Mouse (Mus musculus): ENCODE measurements around the gene Cd37.
A peak's percentile ranks its signal among the peaks of the same experiment; 100 is the strongest.

The Cd37 gene

DNA sequence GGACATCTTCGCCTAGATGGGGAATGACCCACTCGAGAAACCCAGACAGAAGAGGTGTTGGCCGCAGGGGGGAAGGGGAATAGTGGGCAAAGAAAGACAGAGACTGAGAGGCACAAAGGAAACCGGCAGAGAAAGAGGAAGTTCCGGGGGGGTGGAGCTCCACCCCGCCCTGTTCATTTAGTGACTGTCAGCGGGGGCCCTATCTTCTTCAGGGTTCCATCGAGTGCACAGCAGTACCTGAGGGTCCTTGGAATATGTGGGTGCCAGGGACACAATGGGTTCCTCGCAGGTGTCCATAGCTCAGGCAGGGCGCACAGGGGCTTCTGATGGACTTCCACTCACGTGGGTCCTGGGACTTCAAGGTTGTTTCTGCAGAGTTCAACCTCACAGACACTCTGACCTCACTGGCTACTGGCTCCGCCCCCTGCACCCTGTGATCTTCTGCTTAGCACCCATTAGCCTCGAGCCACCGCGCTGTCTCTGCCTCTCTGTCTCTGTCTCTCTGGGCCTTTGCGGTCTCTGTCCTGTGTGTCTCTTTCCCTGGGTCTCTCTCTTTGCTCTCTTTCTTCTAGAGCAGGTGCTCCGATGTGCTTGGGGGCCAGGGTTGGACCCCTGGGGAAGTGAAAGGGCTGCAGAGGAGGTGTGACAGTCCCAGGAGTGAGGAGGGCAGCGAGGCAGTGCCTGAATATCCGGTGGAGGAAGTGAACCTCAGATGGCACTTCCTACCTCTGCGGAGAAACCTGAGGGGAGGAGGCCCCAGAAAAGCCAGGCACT is at the start of gene Cd37:
Gene Cd37 (minus strand): TSS at position 393 of the 774 bp plus-strand sequence.
- no peak for DNase-seq (ENCODE audit: low spot score in 2 of 2)

DNA sequence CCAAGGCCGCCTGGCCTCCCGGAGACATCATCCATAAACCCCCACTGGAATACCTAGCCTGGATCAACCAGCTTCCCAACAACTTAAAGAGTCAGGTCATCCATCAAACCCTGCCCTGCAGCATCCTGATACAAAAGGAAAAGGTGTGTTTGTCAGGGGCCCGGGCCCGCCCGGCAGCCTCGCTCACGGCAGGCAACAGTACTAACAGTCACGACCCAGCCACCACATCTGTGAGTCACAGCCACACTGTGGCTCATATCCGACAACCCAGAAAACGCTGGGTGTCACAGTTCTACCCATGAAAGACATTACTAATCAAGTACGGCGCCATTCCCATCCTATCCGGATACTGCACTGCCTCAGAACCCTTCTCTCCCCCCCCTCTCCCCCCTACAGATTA is 47.6 kb upstream of the Cd37 start:
- no peak for DNase-seq (ENCODE audit: low spot score in 2 of 2)

DNA sequence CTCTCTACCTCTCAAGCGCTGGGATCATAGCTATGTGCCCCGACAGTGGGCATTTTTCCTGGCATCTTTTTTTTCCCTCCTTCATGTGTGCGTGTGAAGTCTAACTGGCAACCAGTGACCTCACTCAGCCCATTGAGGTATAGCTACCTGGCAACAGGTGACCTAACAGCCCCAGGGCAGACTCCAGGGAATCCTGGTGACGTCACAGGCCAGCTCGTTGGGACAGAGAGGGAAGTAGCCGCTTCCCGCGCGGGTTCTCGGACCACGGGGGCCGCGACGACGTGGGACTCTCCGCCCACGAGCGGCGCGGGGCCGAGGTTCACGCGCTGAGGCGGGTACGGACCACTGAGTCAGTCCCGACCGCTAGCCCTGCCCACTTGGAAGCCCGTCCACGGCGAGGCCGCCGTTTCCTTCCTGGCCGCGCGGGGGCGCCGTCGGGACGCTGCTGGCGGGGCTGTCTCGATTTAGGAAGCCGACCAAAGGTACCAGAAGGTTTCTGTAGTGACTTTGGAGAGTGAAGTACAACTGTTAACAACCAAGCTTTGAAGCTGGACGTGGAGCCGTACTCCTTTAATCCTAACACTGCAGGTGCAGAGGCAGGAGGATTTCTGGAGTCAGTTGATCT is 38.3 kb upstream of the Cd37 start, which contains the start of gene Slc6a21:
Gene Slc6a21 (plus strand): TSS at position 378 of the 625 bp plus-strand sequence.
- DNase-seq (ENCODE audit: low spot score in 2 of 2), result peak; percentile 67 to 82

DNA sequence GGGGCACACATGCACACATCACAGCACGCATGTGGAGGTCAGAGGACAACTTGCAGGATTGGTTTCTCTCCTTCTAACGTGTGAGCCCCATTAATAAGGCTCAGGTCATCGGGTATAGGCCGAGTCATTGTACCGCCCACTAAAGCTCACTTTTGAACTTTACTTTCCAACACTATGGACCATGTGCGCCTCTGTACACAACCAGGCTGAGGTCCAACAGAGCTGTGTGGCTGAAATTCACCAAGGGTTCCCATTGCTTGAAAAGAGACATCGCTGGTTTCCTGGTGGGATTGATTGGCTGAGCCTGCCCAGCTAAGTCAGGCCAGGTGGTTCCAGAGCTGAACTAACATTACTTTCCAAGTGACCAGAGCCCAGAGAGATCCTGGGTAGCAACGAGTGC is 34.8 kb upstream of the Cd37 start:
- no peak for DNase-seq (ENCODE audit: low spot score in 2 of 2)

DNA sequence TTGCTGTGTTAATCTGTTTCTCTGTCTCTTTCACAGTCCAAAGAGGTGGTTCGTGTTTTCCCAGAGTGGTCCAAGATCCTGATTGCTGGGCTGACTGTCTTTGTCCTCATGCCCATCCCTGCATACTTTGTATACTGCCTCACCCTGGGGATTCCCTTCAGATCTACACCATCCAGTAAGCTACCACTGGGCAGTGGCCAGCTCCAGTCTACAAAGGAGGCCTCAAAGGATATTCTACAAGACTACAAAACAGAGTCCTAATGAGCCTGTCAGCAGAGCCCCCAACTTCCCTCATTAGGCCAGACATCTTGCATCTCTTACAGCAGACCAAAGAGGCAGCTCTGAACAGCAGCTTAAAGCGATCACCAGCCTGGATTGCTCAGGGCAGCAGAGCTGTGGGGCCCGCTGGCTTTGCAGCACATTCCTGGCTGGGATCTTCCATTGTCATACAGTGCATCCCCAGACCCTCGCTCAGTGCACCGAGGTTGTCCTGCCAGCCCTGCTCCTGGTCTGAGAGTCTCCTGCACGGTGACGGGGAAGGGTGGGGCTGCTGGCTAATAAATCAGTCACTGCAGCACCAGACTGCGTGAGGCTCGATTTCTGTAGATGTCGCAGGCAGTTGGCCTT is 34.0 kb upstream of the Cd37 start:
- DNase-seq (ENCODE audit: low spot score in 2 of 2), result no peak

DNA sequence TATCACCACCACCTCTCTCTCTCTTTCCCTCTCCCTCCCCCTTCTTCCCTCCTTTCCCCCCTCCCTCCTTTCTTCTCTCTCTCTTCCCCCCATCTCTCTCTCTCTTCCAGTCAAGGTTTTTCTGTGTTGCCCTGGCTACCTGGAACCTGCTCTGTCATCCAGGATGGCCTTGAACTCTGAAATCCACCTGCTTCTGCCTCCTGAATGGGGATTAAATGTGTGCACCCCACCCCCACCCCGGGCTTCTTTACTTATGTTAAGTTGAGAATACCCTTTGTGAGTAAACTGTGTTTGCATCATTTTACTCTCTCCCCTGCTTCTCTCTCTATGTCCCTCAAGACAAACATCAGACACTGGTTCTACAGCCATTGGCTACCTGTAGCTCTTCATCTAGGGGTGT is 26.6 kb upstream of the Cd37 start:
- DNase-seq (ENCODE audit: low spot score in 2 of 2), result no peak

DNA sequence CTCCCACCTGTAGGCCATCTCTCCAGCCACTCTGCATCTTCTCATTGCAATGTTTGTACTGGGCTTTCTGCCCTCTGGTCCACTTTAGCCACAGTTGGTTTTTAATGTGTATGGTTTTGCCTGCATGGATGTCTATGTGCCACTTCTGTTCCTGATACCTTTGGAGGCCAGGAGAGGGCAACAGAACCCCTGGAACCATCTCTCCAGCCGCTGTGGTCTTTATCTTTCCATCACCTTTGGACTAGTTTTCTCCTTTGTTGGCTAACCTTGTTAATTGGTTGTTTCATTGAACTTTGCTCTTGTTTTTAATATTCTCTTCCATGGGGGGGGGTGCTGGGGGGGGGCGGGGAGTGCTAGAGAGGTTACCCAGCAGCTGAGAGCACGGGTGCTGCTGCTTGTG is 25.4 kb upstream of the Cd37 start:
- DNase-seq (ENCODE audit: low spot score in 2 of 2), result no peak

DNA sequence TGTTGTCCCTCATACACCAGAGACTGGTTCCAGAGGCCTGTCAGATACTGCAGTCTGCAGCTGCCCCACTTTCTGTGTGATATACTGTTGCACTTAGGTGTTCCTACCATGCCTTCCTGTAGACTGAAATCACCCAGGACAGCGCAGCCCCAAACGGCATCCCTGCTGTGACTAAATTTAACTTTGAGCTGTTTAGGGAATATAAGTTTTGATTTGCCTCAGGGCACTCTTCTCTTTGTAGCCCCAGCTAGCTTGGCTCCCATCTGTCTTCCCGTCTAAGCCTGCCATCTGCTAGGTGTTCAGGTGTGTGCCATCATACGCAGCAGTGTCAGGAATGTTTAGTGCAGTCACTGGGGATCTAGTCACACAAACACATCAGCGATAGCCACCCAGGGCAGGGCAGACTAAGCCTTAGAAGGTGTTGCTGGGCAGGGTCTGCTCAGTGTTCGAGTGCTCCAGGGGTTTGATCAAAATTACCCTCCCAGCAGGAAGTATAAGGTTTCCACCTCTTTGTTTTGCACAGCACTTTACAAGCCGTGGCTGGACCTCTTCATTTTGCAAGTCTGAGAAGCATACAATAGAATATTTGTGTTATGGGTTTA is 24.2 kb upstream of the Cd37 start:
- DNase-seq (ENCODE audit: low spot score in 2 of 2), result no peak

DNA sequence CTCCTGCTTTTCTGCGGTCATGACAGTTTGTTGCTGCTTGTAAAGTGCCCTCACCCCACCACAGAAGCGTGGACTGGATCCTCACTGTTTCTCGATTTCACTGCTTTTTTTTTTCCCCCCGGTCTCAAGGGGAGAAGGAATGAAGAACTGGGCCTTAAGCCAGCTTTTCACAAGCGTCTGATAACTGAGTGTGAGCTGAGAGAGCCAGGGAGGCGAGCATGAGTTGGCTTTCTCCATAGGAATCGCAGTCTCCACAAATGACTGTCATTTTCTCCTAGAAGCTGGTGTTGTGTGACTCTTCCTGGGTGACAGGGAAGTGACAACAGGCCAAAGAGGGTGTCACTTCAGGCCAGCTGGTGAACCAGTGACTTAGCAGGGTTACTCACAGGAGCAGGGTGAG is 23.4 kb upstream of the Cd37 start:
- DNase-seq (ENCODE audit: low spot score in 2 of 2), result no peak

DNA sequence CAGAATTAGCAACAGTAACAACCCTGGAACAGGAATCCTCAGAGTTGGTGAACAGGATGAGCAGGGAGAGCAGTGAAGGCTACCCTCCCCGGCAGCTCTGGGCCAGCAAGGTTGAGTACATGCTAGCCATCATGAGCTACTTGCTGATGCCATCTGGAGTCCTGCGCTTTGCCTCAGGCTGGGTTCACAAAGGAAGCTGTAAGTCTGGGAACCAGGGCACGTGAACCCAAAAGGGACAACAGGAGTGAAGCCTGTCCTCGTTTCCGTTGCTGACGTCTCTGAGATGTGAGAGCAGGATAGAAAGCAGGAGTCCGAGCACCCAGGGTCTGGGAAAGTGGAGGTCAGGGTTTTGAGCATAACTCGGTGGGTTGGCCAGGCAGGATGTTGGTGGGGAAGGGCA is 20.4 kb upstream of the Cd37 start:
- no peak for DNase-seq (ENCODE audit: low spot score in 2 of 2)

DNA sequence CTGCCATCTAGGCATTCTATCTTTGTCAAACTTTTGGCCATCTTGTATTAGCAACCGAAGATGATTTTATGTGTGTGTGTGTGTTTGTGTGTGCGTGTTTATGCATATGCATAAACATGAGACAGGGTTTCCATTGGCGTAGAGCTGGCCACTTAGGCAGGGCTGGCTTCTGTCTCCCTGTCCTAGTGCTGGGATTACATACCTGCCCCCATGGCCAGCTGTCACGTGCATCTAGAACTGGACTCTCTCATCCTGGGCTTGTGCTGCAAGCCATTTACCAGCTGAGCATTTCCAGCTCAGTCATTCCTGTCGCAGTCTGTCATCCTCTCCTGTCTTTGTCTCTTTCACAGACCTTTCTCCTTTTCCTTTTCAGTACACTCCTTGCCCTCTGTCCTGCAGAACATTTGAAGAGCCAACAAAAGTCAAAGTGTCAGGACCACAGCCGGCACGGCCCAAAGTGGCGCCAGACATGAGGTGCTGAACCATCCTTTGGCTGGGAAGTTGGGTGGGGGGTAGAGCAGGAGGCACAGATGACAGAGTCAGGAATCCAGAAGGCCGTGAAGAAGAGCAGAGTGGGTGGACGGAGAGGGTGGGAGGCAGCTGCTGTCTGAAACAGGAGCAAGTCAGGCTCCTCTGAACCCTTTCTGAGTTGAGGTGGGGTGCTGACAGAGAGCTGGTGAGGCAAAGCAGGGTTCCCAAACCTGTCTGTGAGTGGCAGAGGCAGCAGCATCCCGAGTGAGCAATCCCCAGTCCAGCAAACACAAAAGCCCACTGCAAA is 18.3 kb upstream of the Cd37 start:
- no peak for DNase-seq (ENCODE audit: low spot score in 2 of 2)

DNA sequence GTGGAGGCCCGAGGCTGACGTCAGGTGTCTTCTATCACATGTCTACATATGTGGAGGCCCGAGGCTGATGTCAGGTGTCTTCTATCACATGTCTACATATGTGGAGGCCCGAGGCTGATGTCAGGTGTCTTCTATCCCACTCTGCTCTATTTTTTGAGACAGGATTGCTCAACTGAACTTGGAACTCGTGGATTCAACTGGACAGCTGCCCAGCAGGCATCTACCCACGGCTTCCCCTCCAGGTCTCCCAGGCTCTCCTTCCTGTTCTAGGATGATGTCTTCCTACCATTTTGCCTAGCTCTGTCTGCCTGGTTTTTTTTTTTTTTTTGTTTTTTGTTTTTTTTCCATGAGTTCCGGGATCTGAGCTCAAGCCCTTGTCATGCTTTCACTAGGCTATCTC is 16.9 kb upstream of the Cd37 start:
- DNase-seq (ENCODE audit: low spot score in 2 of 2), result peak in 1 of 2 experiments; percentile 63

DNA sequence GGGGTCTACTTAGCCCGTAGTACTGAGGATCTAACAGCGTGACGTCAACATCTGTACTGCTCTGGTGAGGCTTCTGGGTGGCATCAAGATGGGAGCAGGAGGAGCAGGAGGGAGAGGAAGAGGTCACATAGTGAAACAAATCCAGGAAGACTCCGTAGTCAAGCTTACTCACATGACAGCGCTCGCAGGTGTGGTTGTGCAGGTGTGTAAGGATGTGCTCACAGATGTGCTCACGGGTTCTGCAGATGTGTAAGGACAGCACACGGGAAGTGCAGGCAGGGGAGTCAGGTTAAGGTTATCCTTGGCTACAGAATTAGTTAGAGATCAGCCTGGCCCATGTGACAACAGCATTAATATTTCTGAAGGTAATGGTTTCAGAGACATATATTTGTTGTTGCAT is 14.9 kb upstream of the Cd37 start:
- no peak for DNase-seq (ENCODE audit: low spot score in 2 of 2)

DNA sequence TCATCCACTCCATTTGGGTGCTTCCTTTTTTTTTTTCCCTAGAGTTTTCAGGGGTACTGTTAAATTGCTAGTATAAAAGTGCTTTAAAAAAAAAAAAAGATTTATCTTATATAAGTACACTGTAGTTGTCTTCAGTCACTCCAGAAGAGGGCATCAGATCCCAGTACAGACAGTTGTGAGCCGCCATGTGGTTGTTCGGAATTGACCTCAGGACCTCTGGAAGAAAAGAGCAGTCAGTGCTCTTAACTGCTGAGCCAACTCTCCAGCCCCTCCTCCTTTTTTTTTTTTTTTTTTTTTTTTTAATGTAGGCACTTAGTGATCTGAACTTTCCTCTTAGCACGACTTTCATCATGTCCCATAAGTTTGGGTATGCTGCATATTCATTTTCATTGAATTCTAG is 8.8 kb upstream of the Cd37 start:
- DNase-seq (ENCODE audit: low spot score in 2 of 2), result no peak

DNA sequence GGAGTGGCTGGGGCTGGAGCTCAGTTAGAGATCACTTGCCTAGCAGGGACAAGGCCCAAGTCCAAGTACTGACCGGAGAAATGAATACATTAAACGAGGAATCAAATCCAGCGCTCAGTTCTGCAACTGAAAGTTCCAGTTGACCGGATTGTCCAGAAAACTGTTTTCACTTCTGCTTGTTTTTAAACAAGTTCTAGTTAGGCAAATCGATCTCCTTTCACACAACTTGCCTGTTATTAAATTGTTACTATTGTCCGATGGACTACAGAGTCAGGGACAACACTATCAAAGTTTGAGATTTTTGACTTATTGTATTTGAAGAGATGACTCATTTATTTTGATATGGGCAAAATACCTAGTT is 2.5 kb upstream of the Cd37 start:
- no peak for DNase-seq (ENCODE audit: low spot score in 2 of 2)

DNA sequence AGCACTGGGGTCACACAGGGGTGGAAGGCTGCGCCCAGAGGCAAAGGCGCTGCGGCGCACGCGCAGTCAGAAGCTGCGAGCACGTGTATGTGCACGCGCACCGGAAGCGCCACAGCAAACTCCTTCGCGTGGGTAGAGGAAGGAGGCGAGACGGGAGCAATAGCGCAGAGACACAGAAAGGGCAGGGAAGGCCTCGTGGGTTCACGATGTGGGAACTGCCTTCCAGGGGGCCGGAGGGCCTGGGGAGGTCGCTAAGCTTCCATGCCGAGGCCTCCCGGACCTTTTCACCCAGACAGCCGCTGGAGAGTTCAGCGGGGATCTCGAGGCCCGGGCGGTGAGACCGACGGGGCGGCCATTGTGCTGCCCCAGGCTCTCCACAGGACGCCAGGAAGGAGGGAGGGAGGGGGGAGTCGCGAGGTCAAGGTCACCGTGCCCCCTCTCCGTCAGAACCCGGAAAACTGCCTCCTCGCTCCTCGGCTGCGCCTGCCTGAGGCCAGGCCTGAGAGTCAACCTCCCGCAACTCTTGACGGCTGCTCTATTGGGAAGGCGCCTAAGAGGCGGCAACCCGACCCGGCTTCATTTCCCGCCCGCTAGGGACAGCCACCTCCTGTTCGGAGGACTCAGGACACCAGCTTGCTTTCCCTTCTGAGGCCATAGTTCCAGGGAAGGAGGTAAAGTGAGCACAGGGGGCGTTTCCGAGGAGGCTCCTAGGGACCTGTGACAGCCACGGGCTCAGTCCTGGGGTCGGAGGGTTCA is 1.9 kb upstream of the Cd37 start, which contains the start of gene Slc6a16:
Gene Slc6a16 (plus strand): TSS at position 453 of the 756 bp plus-strand sequence.
- no peak for DNase-seq (ENCODE audit: low spot score in 2 of 2)

DNA sequence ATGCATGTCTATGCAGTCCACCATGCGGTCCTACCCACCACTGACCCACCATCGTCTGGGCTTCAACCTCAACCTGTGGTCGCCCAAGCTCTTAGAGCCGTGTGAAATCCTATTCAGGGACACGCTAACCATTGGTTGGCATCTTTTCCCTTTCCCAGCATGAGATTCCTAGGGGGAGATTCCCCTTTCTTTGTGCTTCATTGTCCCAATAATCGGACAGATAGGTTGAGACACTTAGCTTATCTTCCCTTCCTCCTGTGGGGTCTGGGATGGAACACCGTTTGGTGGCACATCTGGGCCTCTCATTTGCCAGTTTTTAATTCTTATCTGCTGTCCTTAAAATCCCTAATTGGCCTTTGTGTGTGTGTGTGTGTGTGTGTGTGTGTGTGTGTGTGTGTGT is 1.2 kb upstream of the Cd37 start:
- no peak for DNase-seq (ENCODE audit: low spot score in 2 of 2)

DNA sequence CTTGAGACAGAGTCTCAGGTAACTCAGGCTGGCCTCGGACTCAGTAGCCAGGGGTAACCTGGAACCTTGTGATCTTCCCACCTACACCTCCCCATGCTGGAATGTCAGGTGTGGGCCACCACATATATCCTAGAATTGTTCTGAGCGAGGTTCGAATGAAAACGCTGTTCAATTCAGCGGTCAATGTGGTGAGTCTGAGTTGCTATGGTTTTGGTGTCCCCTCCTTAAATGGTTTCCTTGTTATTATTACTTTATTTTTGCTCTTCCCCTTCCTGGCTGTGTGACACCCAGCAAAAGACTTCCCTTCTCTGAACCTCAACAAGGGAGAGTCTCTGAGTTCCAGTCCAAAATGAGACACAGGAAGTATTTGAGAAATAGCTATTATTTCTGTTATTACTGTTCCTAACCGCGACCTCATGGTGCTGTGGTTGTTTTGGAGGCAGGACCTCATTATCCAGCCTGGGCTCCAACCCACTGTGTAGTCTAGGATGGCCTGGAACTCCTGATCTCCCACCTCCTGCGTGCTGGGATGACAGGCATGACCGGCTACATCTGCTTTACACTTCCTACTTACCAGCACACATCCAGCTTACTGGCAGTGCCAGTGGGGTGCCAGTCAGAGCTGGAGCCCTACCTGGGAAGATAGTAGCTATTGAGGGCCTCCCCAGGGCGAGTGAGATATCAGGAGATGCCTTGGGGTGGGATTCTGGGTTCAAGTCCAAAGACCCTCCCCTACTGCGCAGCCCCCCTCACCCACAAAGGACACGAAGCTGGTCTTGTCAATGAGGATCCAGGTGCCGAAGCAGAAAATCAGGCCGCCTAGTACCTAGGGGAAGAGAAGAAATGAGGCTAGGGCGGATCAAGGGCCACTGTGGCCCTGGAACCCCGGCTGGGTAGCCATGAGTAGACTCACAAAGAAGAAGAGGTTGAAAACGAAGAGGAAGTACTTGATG is 892 bp downstream of the Cd37 start:
- no peak for DNase-seq (ENCODE audit: low spot score in 2 of 2)

DNA sequence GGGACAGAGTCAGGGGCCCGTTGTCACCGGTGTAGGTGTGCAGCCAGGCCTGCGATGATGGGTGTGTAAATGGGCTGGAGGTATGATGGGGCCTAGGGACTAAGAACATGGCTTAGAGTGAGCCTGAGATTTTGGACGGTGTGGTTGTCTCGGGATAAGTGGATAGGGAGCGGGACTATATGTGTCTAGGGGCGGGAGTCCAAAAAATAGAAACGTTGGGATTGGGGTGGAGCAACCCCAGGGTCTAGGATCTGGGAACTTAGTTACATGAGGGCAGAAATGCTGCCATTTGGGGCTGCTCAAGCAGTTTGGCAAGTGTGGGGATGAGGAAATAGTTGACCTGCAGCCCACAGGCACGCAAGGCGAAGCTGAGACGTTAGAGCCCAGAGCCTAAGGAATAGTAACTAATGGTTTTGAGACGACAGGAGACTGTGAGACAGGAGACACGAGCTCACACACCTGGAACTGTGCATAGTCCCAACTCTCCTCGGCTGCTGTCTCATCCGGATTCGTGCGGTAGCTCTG is 3.2 kb downstream of the Cd37 start:
- DNase-seq (ENCODE audit: low spot score in 2 of 2), result no peak

Measured in urinary bladder, postnatal 36 days (tissue).